Mouse (Mus musculus) left cerebral cortex, adult 8-10 months (tissue): ENCODE measurements at regions not wholly inside any gene's neighbourhood (a gene's known extent, or its start where the extent isn't known, plus 50 kb on each side); places are given as distances from the start of the nearest gene placed in this dataset.

Experiments used
- DNase-seq, 2 experiments: peaks; one replicate each; pipeline ENCODE4 v3.0.0; 2022; ENCODE audit warnings: low spot score in 2 of 2

DNA sequence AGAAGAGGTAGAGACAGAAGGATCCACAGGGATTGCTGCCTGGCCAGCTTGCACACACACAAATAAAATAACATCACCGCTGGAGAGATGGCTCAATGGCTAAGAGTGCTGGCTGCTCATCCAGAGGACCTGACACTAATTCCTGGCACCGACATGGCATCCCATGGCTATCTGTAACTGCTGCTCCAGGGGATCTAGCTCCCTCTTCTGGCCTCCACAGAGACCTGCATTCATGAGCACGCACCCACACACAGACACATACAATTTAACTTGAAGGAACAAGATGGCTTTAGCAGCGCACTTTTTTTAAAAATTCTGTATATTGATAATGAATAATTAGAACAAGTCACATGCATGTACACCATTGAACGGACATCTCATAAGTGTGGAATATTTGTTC, 110.1 kb upstream of the Tbx3 start:
- no peak for DNase-seq

DNA sequence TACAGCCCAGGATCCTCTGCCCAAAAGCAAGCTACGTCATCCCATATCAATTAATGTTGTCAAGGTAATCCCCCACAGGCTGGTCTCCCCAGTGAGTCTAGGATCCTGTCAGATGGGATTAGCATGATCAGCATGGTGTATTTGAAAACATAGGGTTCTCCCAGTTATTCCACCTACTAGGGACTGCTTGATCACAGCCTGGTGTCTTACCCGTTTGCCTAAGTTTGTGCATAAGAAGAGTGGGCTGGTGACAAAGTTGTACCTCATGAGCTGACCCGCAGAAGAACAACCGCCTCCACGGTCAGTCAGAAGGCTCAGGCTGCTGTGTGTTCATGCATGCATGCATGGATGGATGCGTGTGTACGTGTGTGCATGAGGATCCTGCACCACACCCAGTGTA, 108.9 kb upstream of the Tbx3 start:
- DNase-seq: no peak

DNA sequence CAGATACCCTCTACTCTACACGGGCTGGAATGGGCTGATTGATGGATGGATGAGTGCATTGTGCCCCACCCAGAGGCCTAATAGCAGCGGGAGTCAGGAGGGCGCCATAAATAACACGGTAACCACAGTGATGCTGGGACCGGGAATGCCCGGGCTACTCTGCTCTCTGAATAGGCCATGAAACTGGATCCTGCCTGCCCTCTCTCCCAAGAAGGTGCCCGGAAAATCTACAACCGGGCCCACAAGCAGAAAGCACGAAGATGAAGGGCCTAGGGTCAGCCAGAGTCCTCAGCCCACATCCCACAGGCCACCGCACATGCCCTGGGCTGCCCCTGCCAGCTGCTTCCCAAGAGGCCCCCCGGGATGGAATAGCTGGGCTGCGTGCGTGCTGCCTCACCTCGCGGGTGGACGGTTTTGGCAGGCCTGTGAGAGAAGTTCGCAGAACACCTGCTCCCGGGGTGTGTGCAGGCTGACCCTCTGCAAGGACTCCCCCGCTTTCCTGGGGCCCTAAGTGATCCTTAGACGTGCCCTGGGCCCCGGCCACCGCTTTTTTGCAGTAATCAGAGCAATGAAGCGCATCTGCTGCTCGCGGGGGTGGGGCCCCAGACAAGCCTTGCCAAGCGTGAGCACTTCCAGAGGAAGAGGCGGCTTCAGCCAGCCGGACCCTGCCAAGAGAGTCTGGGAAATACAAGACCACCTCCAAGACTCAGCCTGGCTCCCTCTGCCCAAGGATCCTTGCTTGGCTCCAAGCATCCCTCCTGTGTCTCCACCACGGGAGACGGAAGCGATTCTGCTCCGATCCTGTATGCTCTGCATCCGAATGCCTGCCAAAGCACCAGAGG, 106.7 kb upstream of the Tbx3 start:
- no peak for DNase-seq

DNA sequence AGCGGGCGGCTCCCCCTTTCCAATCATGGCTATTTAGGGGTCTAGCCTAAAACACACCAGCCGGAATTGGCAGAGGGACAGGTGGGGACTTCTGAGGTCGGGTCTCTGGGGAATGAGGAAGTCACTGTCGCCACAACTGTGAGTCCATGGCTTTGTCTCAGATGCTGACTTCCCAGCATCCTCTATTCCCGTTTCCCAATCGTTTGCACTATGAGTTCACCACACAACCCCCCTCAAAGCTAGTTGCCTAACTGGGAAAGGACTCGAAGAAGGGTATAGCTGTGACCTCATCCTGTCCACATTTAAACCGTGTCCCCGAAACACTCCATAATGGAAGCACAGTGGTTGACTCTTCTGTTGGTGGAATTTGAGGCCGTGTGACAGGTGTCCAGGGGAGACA, 102.8 kb upstream of the Tbx3 start:
- no peak for DNase-seq

DNA sequence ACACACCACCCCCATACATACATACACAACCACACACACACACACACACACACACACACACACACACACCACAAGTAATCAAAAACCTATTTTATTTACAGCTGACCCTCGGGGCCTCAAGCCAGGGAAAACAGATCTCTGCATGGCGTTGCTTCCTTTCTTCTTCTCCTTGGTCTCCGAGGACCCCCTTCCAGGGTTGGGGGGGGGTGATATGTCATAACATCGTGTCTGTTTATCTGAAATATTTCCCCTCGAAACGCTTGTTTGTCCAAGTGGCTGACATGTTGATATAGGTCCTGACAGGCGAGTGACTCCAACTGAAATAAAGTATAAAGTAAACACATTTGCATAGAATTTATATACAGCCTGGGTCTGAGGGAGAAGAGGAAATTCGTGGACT, 100.4 kb upstream of the Tbx3 start:
- no peak for DNase-seq

DNA sequence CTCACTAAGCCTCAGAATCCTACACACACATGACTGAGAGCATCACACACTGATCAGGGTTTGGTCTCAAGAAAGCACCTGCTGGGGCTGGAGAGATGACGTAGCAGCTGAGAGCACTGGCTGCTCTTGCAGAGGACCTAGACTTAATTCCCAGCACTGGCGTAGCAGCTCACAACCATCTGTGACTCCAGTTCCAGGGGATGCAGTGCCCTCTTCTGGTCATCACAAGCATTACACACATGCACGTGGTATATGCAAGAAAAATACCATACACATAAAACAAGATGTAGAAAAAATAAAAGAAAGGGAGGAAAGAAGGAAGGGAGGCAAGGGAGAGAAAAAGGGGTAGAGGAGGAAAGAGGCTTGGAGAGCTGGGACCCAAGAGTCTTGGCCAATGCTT, 98.8 kb upstream of the Tbx3 start:
- DNase-seq: no peak

DNA sequence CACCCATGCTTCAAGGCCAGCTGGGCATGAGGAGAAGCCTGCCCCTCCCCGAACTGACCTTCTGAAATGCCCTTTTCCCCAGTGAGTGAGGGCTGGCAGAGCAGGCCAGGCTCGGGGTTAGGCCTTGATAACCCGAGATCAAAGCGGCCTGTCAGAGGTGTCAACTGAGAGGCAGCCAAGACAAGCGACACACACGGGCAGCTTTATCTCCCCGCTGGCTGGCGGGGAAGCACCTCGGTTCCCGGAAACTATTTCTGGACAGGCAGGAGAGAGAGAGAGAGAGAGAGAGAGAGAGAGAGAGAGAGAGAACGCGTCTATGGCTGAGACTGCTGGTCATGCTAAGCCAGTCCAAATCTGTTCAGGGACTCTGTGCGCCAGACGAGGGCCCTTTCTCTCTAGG, 95.3 kb upstream of the Tbx3 start:
- DNase-seq: no peak

DNA sequence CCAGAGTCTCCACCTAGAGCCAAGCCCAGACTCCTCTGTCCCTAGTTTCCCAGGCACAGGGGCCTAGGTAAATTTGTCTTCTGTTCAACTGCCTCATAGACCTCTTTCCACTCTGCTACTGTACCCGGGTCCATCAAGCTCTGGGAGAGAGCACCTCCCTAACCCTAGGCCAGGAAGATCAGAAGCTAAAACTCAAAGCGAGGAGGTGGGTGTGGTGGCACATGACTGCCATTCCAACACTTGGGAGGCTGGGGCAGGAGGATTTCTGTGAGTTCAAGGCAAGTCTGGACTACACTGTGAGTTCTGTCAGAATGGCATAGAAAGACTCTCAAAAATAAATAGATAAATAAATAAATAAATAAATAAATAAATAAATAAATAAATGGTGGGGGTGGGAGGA, 91.2 kb upstream of the Tbx3 start:
- DNase-seq: no peak

DNA sequence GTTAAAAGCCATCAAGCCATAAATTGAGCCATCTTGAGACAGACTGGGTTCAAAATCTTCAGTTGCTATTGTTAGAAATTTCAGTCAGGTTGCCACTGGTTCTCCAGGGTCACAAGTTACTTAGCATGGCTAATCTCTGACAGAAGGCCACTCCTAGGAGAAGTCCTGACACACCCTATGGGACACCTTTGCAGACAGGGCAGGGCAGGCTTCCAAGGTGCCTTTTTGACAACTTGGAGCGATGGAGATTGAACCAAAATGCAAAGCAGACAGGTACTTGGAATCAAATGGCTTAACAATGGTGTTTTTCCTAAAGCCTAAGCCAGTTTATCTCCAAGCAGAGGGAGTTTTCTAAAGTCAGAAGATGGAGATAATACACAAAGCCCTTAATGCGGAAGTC, 90.7 kb upstream of the Tbx3 start:
- DNase-seq: no peak

DNA sequence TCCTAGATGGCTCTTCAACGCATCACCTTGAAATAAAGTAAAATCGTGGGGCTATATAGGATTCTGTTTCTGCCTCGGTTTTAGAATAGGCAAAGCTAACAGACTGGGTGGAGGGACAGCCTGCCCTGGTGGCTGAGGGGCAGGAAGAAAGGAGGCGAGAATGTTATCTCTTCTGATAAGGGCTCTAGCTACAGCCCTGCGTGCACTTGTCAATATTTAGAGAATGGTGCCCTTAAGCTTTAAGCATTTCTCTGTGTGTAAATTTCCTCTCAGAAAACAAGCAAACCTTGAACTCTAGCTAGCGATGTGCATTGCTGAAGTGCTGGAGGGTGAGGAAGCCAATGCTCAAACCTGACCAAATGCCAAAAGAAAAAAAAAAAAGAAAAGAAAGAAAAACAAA, 90.1 kb upstream of the Tbx3 start:
- no peak for DNase-seq

DNA sequence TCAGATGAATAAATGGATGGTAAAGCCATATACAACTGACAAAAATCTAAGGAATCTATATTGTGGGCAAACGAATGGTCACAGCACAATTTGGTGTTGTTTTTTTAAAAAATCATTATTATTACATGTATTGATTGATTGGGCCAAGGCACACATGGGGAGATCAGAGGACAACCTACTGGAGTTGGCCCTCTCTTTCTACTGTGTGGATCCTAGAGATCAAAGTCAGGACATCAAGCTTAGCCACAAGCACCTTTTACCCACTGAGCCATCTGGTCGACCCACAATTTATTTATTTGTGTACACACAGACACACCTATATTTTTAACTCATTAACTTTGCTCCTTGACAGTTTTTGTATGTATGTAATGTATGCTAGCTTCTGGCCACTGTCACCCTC, 89.7 kb upstream of the Tbx3 start:
- DNase-seq: no peak

DNA sequence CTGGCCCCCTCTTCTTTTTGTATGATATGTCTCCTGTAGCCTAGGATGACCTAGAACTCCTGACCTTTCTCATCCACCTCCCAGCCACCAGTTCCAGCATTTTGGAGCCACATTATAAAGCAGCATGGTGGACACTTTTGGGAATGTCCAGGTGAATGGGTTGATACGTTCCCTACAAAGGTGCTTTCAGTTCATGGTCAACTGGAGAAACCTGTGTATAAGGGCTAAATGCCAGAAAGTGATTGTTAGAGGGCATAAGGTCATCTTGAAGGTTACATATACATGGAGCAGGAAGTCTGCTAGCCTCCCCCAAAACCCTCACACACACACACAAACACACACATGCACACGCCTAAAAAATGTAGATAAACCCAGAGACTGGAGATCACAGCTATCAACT, 86.1 kb upstream of the Tbx3 start:
- no peak for DNase-seq

DNA sequence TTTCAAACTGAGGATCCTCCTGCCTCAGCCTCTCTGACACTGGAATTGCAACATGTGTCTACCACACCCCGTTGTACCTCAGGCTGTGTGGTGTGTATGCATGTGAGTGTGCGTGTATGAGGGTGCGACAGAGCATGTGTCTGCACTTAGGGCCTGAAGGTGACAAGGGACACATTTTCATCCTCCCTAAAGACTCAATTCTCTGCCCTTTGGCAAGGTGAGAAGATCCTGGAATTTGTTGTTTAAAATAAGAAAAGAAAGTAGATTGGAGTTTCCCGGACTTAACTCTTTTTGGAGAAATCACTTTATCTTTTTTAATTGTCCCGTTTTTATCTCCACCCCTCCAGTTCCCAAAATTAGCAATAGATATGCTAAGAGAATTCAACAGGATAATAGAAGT, 85.6 kb upstream of the Tbx3 start:
- DNase-seq: no peak

DNA sequence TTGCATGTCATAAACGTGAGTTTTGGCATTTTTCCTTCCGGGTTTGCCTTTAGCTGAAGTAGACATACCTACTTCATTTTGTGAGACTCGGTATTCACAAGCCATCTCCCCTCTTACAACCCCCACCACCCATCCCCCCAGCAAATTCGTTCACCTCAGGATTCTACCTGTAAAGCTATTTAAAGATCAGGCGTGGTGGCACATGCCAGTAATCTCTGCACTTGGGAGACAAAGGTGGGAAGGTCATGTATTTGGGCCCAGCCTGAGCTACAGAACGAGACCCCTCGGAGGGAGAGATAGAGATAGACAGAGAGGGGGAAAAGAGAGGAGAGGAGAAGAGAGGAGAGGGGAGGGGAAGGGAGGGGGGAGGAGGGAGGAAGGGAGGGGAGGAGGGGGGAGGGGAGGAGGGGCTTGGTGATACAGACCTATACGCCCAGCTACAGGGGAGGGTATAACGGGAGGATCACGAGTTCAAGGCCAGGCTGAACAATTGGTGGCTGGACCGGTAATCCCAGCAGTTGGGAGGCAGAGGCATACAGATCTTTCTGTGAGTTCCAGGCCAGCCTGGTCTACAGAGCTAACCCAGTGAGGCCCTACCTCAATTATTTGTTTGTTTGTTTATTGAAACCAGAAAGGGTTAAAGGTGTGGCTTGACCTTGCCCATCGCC, 83.9 kb upstream of the Tbx3 start:
- no peak for DNase-seq

DNA sequence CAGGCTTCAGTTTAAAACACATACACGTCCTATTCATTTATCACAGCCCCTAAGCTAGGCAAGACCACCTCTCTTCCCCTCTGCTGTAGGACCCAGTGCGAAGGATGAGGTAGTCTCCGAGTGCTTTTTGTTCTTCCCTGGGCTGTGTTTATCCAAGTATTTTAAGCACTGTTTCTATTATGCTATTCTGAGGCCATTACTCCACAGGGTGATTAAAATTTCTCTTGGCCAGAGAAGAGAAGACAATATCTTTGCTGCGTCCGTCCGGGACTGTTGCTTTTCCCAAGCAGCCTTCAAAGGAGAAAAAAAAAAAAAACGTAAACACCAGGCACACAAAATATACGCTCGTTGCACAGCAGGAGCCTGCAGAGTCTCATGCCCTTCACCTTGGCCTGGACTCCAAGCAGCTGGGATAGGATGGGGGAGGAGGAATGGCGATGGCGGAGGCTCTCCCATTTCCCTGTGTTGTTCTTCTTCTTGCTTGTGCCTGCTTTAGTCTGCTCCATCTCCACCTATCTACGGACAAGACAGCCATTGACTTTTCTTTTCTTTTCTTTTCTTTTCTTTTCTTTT, 83.1 kb upstream of the Tbx3 start:
- DNase-seq: no peak

DNA sequence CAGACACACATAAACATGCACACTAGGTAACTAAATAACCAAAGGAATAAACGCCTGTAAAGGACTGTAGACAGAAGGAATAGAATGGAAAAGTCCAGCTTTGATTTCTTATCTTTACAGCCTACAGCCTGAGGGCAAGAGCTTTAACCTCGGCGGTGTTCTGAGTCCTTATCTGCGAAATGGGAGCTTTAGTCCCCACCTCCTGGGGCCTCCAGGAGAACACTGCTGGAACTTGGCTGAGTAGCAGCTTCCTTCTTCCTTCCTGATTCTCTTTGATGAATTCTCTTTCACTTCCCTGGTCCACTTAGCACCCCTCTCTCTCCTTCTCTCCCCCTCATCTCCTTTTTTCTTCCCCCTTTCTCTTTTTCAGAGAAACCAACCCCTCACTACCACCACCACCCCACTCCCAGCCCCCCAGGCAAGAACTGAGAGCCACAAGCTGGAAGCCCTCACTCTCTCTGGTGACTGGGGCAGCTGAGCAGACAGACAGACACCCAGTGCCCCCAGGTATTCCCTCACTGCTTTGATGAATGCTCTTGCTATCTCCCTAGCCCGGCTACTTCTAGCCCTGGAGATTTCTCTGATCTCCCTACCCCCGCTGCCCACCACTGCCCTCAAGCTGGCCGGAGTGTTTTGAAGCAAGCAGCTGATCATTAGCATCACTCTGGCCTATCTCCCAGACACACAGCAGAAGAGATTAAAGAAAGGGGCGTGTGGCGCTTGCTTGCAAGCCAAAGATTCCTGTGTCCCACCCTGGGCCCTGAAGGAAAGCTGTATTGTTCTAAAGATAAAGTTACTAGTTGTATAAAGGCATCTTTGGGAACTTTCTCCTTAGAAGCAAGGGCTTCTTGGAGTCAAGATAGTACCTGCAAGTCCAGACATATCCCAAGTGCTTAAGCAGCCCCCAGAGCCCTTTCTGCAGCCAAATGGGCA, 81.9 kb upstream of the Tbx3 start:
- no peak for DNase-seq

DNA sequence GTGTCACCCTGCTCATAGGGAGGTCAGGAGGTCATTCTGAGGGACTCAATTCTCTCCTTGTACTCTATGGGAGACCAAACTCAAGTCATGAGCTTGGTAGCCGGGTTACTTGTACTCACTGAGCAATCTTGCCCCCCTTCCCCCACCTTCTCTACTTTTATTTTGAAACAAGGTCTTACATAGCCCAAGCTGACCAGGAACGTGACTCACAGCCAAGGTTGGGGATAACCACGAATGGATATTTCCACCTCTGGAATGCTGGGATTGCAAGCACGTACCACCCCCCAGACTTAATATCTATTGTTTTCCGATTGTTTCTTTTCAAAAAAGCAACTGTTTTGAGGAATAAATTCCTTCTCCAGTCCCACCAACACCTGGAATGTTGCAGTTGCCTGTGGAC, 79.2 kb upstream of the Tbx3 start:
- DNase-seq: no peak

DNA sequence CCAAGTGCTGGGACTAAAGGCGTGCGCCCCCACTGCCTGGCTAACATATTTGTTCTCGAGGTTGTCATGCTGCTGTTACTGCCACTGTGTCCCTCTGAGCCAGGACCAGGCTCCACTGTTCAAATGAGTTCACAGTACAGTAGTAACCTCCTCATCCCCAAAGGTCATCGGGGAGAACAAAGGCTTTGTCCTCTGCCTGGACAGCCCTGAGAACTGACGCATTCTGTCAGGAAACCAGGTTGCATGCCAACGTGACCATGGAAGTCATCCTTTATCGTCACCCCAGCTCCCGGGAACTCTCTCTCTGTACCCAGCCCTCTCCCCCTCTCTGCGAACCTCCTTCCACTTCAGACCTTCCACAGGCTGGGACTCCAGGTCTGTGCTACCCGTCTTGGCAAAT, 77.6 kb upstream of the Tbx3 start:
- DNase-seq: no peak

DNA sequence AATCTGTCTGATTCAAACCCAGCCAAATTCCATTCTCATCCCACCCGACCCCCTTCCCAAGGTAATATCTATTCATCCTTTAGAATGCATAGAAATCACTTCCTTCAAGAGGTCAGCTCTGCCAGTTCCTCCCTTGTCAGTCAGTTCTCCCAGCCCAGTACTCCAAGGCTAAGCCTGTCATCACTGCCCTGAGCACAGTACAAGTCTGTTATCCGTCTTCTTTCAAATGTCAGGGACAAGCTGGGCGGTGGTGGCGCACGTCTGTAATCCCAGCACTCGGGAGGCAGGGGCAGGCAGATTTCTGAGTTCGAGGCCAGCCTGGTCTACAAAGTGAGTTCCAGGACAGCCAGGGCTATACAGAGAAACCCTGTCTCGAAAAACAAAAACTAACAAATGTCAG, 75.9 kb upstream of the Tbx3 start:
- no peak for DNase-seq

DNA sequence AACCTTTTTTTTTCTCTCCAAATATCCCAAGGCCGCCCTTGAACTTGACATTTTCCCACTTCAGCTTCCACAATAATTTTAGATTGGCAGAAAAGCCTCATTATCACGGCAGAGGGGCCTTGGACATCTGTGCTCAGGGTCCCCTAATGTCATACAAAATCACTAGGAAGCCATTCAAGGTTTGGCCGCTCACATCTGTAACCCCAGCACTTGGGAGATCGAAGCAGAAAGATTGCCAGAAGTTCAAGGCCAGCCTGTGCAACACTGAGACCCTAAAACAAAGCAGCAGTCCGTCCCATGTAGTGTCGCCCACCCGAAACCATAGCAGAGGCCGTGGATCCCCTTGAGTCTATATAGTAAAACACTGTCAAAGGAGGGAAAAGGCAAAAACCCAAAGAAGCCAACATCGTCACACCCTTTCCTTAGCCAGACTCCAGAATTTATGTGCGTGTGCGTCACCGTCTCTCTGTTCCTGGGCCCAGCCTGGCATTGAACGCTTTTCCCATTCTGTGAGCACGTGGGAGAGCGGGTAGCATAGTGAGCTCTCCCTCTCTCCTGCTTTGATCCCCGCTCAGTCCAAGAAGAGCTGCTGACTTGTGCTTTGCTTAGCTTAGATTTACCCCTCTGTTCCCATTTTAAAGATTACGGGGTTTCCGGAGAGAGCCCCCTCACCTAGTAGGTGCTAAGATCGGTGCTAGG, 74.0 kb upstream of the Tbx3 start:
- no peak for DNase-seq

DNA sequence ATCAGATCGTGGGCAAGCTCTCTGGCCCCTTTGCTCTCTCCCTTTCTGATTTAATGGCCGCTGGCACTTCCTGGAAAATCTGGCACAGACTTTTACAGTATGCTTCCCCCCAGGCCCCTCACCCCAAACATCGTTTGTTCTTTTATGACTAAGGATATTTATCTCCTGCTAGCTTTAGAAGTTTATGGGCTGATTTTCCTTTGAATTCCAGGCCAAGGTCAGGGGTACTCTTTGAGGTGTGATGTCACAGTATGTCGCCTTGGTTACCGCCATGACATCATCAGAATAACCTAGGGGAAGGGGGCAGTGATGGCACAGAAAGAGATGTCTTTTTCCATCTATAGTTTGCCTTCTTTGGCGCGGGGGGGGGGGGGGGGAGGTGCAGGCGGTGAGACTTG, 73.5 kb upstream of the Tbx3 start:
- no peak for DNase-seq
